Mouse (Mus musculus): ENCODE measurements at regions not wholly inside any gene's neighbourhood (a gene's known extent, or its start where the extent isn't known, plus 50 kb on each side); places are given as distances from the start of the nearest gene placed in this dataset.
"Not testable (repeated sequence)": the region's sequence is repeated elsewhere in the genome, so short reads cannot be mapped to it uniquely, and the experiment has no call there.

- no peak for TF ChIP-seq MYOD1 (IDR thresholded peaks at IDR 0.05; ENCODE audit: control insufficient read depth, insufficient read length, low read depth)
- TF ChIP-seq USF1 (IDR thresholded peaks at IDR 0.05; ENCODE audit: low read depth) = no peak
- TF ChIP-seq FOSL1 (IDR thresholded peaks at IDR 0.05; ENCODE audit: insufficient read depth, low read length, poor library complexity, severe bottlenecking) = no peak
- TF ChIP-seq MAX (IDR thresholded peaks at IDR 0.05) = no peak
- TF ChIP-seq MYOG (IDR thresholded peaks at IDR 0.05; ENCODE audit: control insufficient read depth, extremely low read depth, insufficient read length) = no peak
- TF ChIP-seq CTCF (IDR thresholded peaks at IDR 0.05; ENCODE audit: control insufficient read depth, insufficient read depth, insufficient read length) = no peak
- TF ChIP-seq CEBPB (IDR thresholded peaks at IDR 0.05; ENCODE audit: low read depth) = no peak
- no peaks in the 10 kb centered on the region for H3K79me2 ChIP-seq (ENCODE audit: control insufficient read depth, insufficient read depth)
- no peak overlapping the region for H3ac ChIP-seq (ENCODE audit: control insufficient read depth, insufficient read length, low read depth)
- no peaks in the 10 kb centered on the region for H3K36me3 ChIP-seq (ENCODE audit: control insufficient read depth, insufficient read depth)
- no peak overlapping the region for H3K4me3 ChIP-seq (ENCODE audit: insufficient read depth, poor library complexity, severe bottlenecking)
- H3K27me3 ChIP-seq (ENCODE audit: control insufficient read depth, insufficient read depth, insufficient read length) = no peaks in the 10 kb centered on the region
- no peaks in the 10 kb centered on the region for H3K79me3 ChIP-seq (ENCODE audit: low read depth)
Observed at GRCm38 (mm10) chr6:68750451-68750850, 1214.9 kb upstream of the Tacstd2 start.

DNA sequence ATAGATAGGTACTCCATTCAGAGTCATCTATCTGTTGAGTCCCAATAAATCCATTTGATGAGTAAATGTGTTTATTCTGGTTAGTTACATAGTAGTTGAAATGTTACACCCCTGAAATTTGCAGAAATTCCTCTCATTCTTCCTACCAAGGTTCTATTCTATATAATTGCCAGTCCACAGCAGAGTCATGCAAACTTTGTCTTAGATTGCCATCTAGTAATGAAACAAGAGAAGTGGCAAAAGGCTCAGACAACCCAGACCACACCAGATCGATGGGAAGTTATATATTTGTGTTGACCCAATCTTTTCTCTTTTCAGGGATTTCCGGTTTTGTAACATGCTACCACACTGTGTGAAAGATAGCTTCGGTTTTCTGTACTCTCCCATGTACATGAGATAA is 1214.1 kb upstream of the Tacstd2 start:
- H3K27me3 ChIP-seq (ENCODE audit: control insufficient read depth, insufficient read depth, insufficient read length) = no peaks in the 10 kb centered on the region

DNA sequence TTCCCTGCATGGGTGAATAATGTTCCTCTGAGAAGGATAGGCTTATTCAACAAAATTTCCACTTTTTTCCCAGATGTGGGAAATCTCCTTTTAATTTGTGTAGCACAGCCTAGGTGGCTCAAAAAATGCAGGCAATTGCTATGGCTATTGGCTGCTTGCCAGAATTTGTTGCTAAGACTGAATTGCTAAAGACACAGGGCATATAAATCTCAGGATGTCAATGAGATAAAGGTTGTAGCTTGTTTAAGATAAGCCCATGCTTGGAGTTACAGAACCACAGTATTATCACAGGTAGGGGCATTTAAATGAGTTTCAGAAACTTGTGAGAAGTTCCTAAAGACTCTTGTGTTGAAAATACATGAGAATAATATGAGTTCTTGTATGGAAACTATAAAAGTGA is 1203.0 kb upstream of the Tacstd2 start:
- no peaks in the 10 kb centered on the region for H3K79me3 ChIP-seq (ENCODE audit: low read depth)
- H3K27me3 ChIP-seq (ENCODE audit: control insufficient read depth, insufficient read depth, insufficient read length) = no peaks in the 10 kb centered on the region
- no peak overlapping the region for H3K4me3 ChIP-seq (ENCODE audit: insufficient read depth, poor library complexity, severe bottlenecking)
- no peaks in the 10 kb centered on the region for H3K36me3 ChIP-seq (ENCODE audit: control insufficient read depth, insufficient read depth)
- no peaks in the 10 kb centered on the region for H3K79me2 ChIP-seq (ENCODE audit: control insufficient read depth, insufficient read depth)
- no peak overlapping the region for H3ac ChIP-seq (ENCODE audit: control insufficient read depth, insufficient read length, low read depth)
- no peak for TF ChIP-seq MYOD1 (IDR thresholded peaks at IDR 0.05; ENCODE audit: control insufficient read depth, insufficient read length, low read depth)
- no peak for TF ChIP-seq CTCF (IDR thresholded peaks at IDR 0.05; ENCODE audit: control insufficient read depth, insufficient read depth, insufficient read length)
- TF ChIP-seq MAX (IDR thresholded peaks at IDR 0.05) = no peak
- no peak for TF ChIP-seq FOSL1 (IDR thresholded peaks at IDR 0.05; ENCODE audit: insufficient read depth, low read length, poor library complexity, severe bottlenecking)
- TF ChIP-seq CEBPB (IDR thresholded peaks at IDR 0.05; ENCODE audit: low read depth) = no peak
- TF ChIP-seq MYOG (IDR thresholded peaks at IDR 0.05; ENCODE audit: control insufficient read depth, extremely low read depth, insufficient read length) = no peak
- TF ChIP-seq USF1 (IDR thresholded peaks at IDR 0.05; ENCODE audit: low read depth) = no peak

More for the DNA sequence above, 1214.1 kb upstream of the Tacstd2 start:
- Histone ChIP-seq H3ac (ENCODE audit: control insufficient read depth, insufficient read length, low read depth) (no peak overlapping the region), H3K79me2 (ENCODE audit: control insufficient read depth, insufficient read depth) (no peaks in the 10 kb centered on the region), H3K4me3 (ENCODE audit: insufficient read depth, poor library complexity, severe bottlenecking) (no peak overlapping the region), H3K79me3 (ENCODE audit: low read depth) (no peaks in the 10 kb centered on the region), H3K36me3 (ENCODE audit: control insufficient read depth, insufficient read depth) (no peaks in the 10 kb centered on the region)
- no peak for TF ChIP-seq MAX (IDR thresholded peaks at IDR 0.05)

GRCm38 (mm10) chr6:68736647-68737046 is 1201.1 kb upstream of the Tacstd2 start:
- no peak for TF ChIP-seq MYOD1 (IDR thresholded peaks at IDR 0.05; ENCODE audit: control insufficient read depth, insufficient read length, low read depth)
- TF ChIP-seq CTCF (IDR thresholded peaks at IDR 0.05; ENCODE audit: control insufficient read depth, insufficient read depth, insufficient read length) = no peak
- no peak for TF ChIP-seq MAX (IDR thresholded peaks at IDR 0.05)
- no peak for TF ChIP-seq CEBPB (IDR thresholded peaks at IDR 0.05; ENCODE audit: low read depth)
- no peak for TF ChIP-seq MYOG (IDR thresholded peaks at IDR 0.05; ENCODE audit: control insufficient read depth, extremely low read depth, insufficient read length)
- H3K36me3 ChIP-seq (ENCODE audit: control insufficient read depth, insufficient read depth) = no peaks in the 10 kb centered on the region

GRCm38 (mm10) chr6:68736068-68736467 is 1200.5 kb upstream of the Tacstd2 start:
- Histone ChIP-seq H3K36me3 (ENCODE audit: control insufficient read depth, insufficient read depth) (no peaks in the 10 kb centered on the region), H3K27me3 (ENCODE audit: control insufficient read depth, insufficient read depth, insufficient read length) (no peaks in the 10 kb centered on the region), H3K79me2 (ENCODE audit: control insufficient read depth, insufficient read depth) (no peaks in the 10 kb centered on the region), H3K79me3 (ENCODE audit: low read depth) (no peaks in the 10 kb centered on the region), H3K4me3 (ENCODE audit: insufficient read depth, poor library complexity, severe bottlenecking) (no peak overlapping the region), H3ac (ENCODE audit: control insufficient read depth, insufficient read length, low read depth) (no peak overlapping the region)
- TF ChIP-seq CEBPB (IDR thresholded peaks at IDR 0.05; ENCODE audit: low read depth) = no peak
- TF ChIP-seq MYOD1 (IDR thresholded peaks at IDR 0.05; ENCODE audit: control insufficient read depth, insufficient read length, low read depth) = no peak
- no peak for TF ChIP-seq MAX (IDR thresholded peaks at IDR 0.05)
- TF ChIP-seq MYOG (IDR thresholded peaks at IDR 0.05; ENCODE audit: control insufficient read depth, extremely low read depth, insufficient read length) = no peak
- no peak for TF ChIP-seq CTCF (IDR thresholded peaks at IDR 0.05; ENCODE audit: control insufficient read depth, insufficient read depth, insufficient read length)
- no peak for TF ChIP-seq FOSL1 (IDR thresholded peaks at IDR 0.05; ENCODE audit: insufficient read depth, low read length, poor library complexity, severe bottlenecking)
- TF ChIP-seq USF1 (IDR thresholded peaks at IDR 0.05; ENCODE audit: low read depth) = no peak

More at GRCm38 (mm10) chr6:68736647-68737046, 1201.1 kb upstream of the Tacstd2 start:
- no peaks in the 10 kb centered on the region for H3K79me3 ChIP-seq (ENCODE audit: low read depth)
- no peaks in the 10 kb centered on the region for H3K79me2 ChIP-seq (ENCODE audit: control insufficient read depth, insufficient read depth)
- H3K4me3 ChIP-seq (ENCODE audit: insufficient read depth, poor library complexity, severe bottlenecking) = no peak overlapping the region
- no peak overlapping the region for H3ac ChIP-seq (ENCODE audit: control insufficient read depth, insufficient read length, low read depth)
- no peaks in the 10 kb centered on the region for H3K27me3 ChIP-seq (ENCODE audit: control insufficient read depth, insufficient read depth, insufficient read length)

GRCm38 (mm10) chr6:68711084-68711483 is 1175.5 kb upstream of the Tacstd2 start:
- H3K36me3 ChIP-seq (ENCODE audit: control insufficient read depth, insufficient read depth); H3K4me3 ChIP-seq (ENCODE audit: insufficient read depth, poor library complexity, severe bottlenecking); H3K79me3 ChIP-seq (ENCODE audit: low read depth); H3ac ChIP-seq (ENCODE audit: control insufficient read depth, insufficient read length, low read depth); H3K79me2 ChIP-seq (ENCODE audit: control insufficient read depth, insufficient read depth); H3K27me3 ChIP-seq (ENCODE audit: control insufficient read depth, insufficient read depth, insufficient read length): not testable (repeated sequence)

DNA sequence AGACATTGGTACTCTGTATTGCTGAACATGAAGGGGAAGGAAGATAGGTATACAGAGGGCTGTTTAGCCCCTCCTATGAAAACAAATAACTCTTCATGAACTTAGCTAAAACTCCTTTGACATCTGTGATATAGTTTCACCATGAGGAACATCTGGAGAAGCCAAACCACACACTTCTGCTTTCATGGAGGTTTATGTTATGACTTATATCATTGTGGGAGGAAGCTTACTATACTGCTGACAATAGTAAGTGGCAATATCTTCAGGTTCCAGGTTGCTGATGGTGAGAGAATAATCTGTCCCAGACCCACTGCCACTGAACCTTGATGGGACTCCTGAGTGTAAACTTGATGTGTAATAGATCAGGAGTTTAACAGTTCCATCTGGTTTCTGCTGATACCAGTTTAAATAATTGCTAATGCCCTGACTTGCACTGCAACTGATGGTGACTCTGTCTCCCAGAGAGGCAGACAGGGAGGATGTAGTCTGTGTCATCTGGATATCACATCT is 1168.8 kb upstream of the Tacstd2 start:
- H3ac ChIP-seq (ENCODE audit: control insufficient read depth, insufficient read length, low read depth); H3K79me2 ChIP-seq (ENCODE audit: control insufficient read depth, insufficient read depth); H3K27me3 ChIP-seq (ENCODE audit: control insufficient read depth, insufficient read depth, insufficient read length); H3K4me3 ChIP-seq (ENCODE audit: insufficient read depth, poor library complexity, severe bottlenecking); H3K79me3 ChIP-seq (ENCODE audit: low read depth); H3K36me3 ChIP-seq (ENCODE audit: control insufficient read depth, insufficient read depth): not testable (repeated sequence)

- not testable (repeated sequence) for H3K36me3 ChIP-seq (ENCODE audit: control insufficient read depth, insufficient read depth); H3ac ChIP-seq (ENCODE audit: control insufficient read depth, insufficient read length, low read depth); H3K79me2 ChIP-seq (ENCODE audit: control insufficient read depth, insufficient read depth); H3K4me3 ChIP-seq (ENCODE audit: insufficient read depth, poor library complexity, severe bottlenecking); H3K27me3 ChIP-seq (ENCODE audit: control insufficient read depth, insufficient read depth, insufficient read length); H3K79me3 ChIP-seq (ENCODE audit: low read depth)
Observed at GRCm38 (mm10) chr6:68680792-68681110, 1145.2 kb upstream of the Tacstd2 start.

Data from C2C12 (cell line).